Mouse (Mus musculus): ENCODE measurements around the gene Chic2. TPM values are rescaled to one million over a fixed set of nuclear protein-coding genes. Genes with fewer than 3 reads are reported as not detected.

Gene Chic2
- total and polyA plus RNA-seq, 3 experiments = 33.4 to 100 (median 41.1) TPM

GRCm38 (mm10) chr5:75039307-75039706, 5.3 kb downstream of the Chic2 start (continued):
- no peak for TF ChIP-seq KAT2A (conservative IDR thresholded peaks at IDR 0.05; ENCODE audit: low read depth, low read length)
- no peak for TF ChIP-seq MXI1 (IDR thresholded peaks at IDR 0.05; ENCODE audit: low read depth, low read length)

DNA sequence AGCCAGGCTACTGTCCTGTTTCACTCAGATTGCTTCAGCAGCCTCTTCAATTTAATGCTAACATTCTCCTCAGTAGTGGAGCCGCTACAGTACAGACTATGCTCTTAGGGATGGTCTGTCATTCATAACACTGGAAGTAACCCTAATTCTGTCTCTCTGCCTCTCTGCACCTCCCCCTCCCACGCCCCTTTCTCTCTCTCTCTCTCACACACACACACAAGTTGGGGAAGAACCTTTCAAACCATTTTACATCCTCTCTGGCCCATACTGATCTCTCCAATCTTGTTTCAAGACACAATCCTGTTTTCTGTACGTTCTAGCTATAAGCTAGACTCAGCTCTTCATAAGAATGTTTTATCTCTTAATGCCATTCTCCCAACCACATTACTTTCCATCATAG, 9.1 kb downstream of the Chic2 start:
- no peak for DNase-seq (ENCODE audit: low read depth, low spot score)
- H3K27me3 ChIP-seq (ENCODE audit: control insufficient read depth in 1 of 2, insufficient read depth in 2 of 2, low read length in 2 of 2) = no peaks in the 10 kb centered on the region
- no peaks in the 10 kb centered on the region for H3K9me3 ChIP-seq (replicated peaks; ENCODE audit: insufficient read depth, low read length)
- no peak overlapping the region for H3K27ac ChIP-seq (ENCODE audit: control insufficient read depth, low read depth, low read length)
- H3K4me1 ChIP-seq (ENCODE audit: control insufficient read depth in 1 of 2, insufficient read depth in 2 of 2, low read length in 2 of 2) = no peaks in the 10 kb centered on the region
- H3K4me3 ChIP-seq (ENCODE audit: control insufficient read depth in 1 of 2, insufficient read depth in 1 of 2, low read depth in 2 of 2, low read length in 2 of 2) = no peak overlapping the region
- TF ChIP-seq POLR2AphosphoS2 (IDR thresholded peaks at IDR 0.05; ENCODE audit: low read length) = no peak
- TF ChIP-seq SIN3A (IDR thresholded peaks at IDR 0.05; ENCODE audit: low read length) = no peak
- TF ChIP-seq MAZ (IDR thresholded peaks at IDR 0.05; ENCODE audit: low read depth, low read length) = no peak
- H3K9ac ChIP-seq (ENCODE audit: control insufficient read depth, low read depth, low read length, poor library complexity, severe bottlenecking) = no peak overlapping the region
- H3K79me2 ChIP-seq (ENCODE audit: control insufficient read depth, insufficient read depth, low read length, poor library complexity) = peaks cover 24% of the 10 kb centered on the region
- H3K36me3 ChIP-seq (ENCODE audit: control insufficient read depth in 1 of 2, insufficient read depth in 2 of 2, low read length in 2 of 2) = peaks cover 0 to 4% of the 10 kb centered on the region in 2 experiments; a peak in 2 of 4 replicates

- no peak overlapping the region for H3K9ac ChIP-seq (ENCODE audit: control insufficient read depth, low read depth, low read length, poor library complexity, severe bottlenecking)
- no peak overlapping the region for H3K4me3 ChIP-seq (ENCODE audit: control insufficient read depth in 1 of 2, insufficient read depth in 1 of 2, low read depth in 2 of 2, low read length in 2 of 2)
- H3K9me3 ChIP-seq (replicated peaks; ENCODE audit: insufficient read depth, low read length) = no peaks in the 10 kb centered on the region
- H3K79me2 ChIP-seq (ENCODE audit: control insufficient read depth, insufficient read depth, low read length, poor library complexity) = peaks cover 2% of the 10 kb centered on the region; the same call in 1 of the 2 replicates
- H3K4me1 ChIP-seq (ENCODE audit: control insufficient read depth in 1 of 2, insufficient read depth in 2 of 2, low read length in 2 of 2) = no peaks in the 10 kb centered on the region
- no peak overlapping the region for H3K27ac ChIP-seq (ENCODE audit: control insufficient read depth, low read depth, low read length)
- H3K27me3 ChIP-seq (ENCODE audit: control insufficient read depth in 1 of 2, insufficient read depth in 2 of 2, low read length in 2 of 2) = no peaks in the 10 kb centered on the region
- no peak for DNase-seq (ENCODE audit: low read depth, low spot score)
- peaks cover 0 to 14% of the 10 kb centered on the region in 2 experiments; a peak in 3 of 4 replicates for H3K36me3 ChIP-seq (ENCODE audit: control insufficient read depth in 1 of 2, insufficient read depth in 2 of 2, low read length in 2 of 2)
- TF ChIP-seq ELF1 (IDR thresholded peaks at IDR 0.05; ENCODE audit: low read depth, low read length) (no peak), TCF12 (IDR thresholded peaks at IDR 0.05; ENCODE audit: low read depth, low read length) (no peak), ZNF384 (IDR thresholded peaks at IDR 0.05; ENCODE audit: low read depth, low read length) (no peak), BHLHE40 (IDR thresholded peaks at IDR 0.05; ENCODE audit: borderline replicate concordance, low read depth, low read length) (no peak), TAL1 (IDR thresholded peaks at IDR 0.05; ENCODE audit: low read length) (no peak), ZKSCAN1 (IDR thresholded peaks at IDR 0.05; ENCODE audit: low read depth, low read length) (no peak), POLR2A (IDR thresholded peaks at IDR 0.05; ENCODE audit: control insufficient read depth in 1 of 2, insufficient read depth in 1 of 2, low read depth in 1 of 2, low read length in 2 of 2, poor library complexity in 1 of 2) (no peak), MYB (IDR thresholded peaks at IDR 0.05; ENCODE audit: low read depth, low read length) (no peak), JUND (IDR thresholded peaks at IDR 0.05; ENCODE audit: low read depth, low read length) (no peak), USF1 (IDR thresholded peaks at IDR 0.05; ENCODE audit: low read depth, low read length) (no peak), NELFE (IDR thresholded peaks at IDR 0.05; ENCODE audit: low read depth, low read length) (no peak), RCOR1 (IDR thresholded peaks at IDR 0.05; ENCODE audit: low read depth, low read length) (no peak), CHD1 (IDR thresholded peaks at IDR 0.05; ENCODE audit: low read depth, low read length) (no peak), MAFK (IDR thresholded peaks at IDR 0.05; ENCODE audit: borderline replicate concordance, low read depth, low read length) (no peak), MEF2A (IDR thresholded peaks at IDR 0.05; ENCODE audit: extremely low read depth, insufficient replicate concordance, low read depth, low read length, poor library complexity, severe bottlenecking) (no peak), MYC (IDR thresholded peaks at IDR 0.05; ENCODE audit: low read depth, low read length) (no peak), GATA1 (IDR thresholded peaks at IDR 0.05; ENCODE audit: low read depth, low read length) (no peak), EP300 (IDR thresholded peaks at IDR 0.05; ENCODE audit: low read depth in 1 of 2, low read length in 2 of 2) (no peak)
Measured at GRCm38 (mm10) chr5:75014768-75015167, 29.8 kb downstream of the Chic2 start.

Data from MEL (cell line).